Mouse (Mus musculus) MEL (cell line): ENCODE measurements at regions not wholly inside any gene's neighbourhood (a gene's known extent, or its start where the extent isn't known, plus 50 kb on each side); places are given as distances from the start of the nearest gene placed in this dataset.

ENCODE experiments used
- ZC3H11A ChIP-seq: IDR thresholded peaks from 2 replicates; pipeline ENCODE4 v1.6.1; 2012; ENCODE audit warnings: low read depth, mild to moderate bottlenecking, inconsistent platforms, low read length, improper control_type of control experiment
- ZMIZ1 ChIP-seq: IDR thresholded peaks from 2 replicates; pipeline ENCODE4 v1.6.1; 2012; ENCODE audit warnings: low read depth, mild to moderate bottlenecking, inconsistent platforms, low read length, improper control_type of control experiment, moderate library complexity
- ZNF384 ChIP-seq: IDR thresholded peaks from 2 replicates; pipeline ENCODE4 v1.6.1; 2012; ENCODE audit warnings: low read depth, mild to moderate bottlenecking, inconsistent platforms, low read length, improper control_type of control experiment

DNA sequence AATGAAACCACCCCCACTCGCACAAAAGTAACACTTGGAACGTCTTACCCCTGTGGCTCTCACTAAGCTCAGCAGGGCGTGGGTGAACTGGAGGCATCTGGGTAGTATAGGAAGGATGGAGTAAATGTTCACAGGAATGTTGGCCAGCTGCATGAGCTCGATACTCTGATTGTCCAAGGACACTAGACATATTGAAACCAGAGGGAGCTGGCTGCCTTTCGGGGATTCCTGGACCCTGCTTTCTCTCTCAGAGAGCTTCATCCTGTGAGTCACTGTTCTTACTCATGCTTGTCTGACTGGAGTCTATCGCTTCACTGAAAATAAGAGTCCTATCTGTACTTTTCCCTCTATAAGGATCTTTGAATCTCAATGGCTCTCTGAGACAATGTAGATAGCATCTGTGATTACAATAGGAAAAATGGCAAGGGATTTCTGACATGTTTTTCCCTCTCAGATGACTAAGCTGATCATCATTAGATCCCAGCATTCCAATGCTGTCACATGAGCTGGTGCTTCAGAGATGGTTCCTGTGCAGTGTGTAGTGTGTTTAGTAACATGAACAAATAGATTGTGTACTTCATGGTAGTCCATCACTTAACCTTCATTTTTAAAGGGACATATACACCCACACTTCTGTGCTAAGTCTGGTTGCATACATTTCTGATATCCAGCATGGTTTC, 485.2 kb upstream of the Fam92a start:
- TF ChIP-seq ZMIZ1 (no peak), ZC3H11A (no peak), ZNF384 (no peak)
